Mouse (Mus musculus) hindbrain, embryonic 14.5 days (tissue): ENCODE measurements around the gene Shcbp1. TPM values are rescaled to one million over a fixed set of nuclear protein-coding genes. Genes with fewer than 3 reads are reported as not detected.
"Not testable (repeated sequence)": the region's sequence is repeated elsewhere in the genome, so short reads cannot be mapped to it uniquely, and the experiment has no call there.

ENCODE experiments used
- ATAC-seq: fragments of 200-750 bp; cut with Nextera tagmentation; 2 replicates; pipeline ENCODE4 v1.8.0; 2017; ENCODE audit warnings: moderate number of reproducible peaks, mild to moderate bottlenecking, moderate TSS enrichment, moderate library complexity; ENCODE audit not compliant: low FRiP score
- DNase-seq: peaks from one replicate; pipeline ENCODE4 v3.0.0-alpha.2; 2015; ENCODE audit warnings: low spot score
- H3K27ac ChIP-seq: fragments of 300-500 bp; sonication (generic); 2 replicates; pipeline ENCODE4 v1.5.1; 2014; ENCODE audit warnings: mild to moderate bottlenecking, moderate library complexity
- H3K27me3 ChIP-seq: fragments of 300-500 bp; sonication (generic); 2 replicates; pipeline ENCODE4 v1.6.1; 2014; ENCODE audit warnings: mild to moderate bottlenecking, low read length, mixed read lengths; ENCODE audit not compliant: control insufficient read depth, insufficient read depth
- H3K36me3 ChIP-seq: fragments of 300-500 bp; sonication (generic); replicated peaks from 2 replicates; pipeline ENCODE4 v1.6.1; 2014; ENCODE audit not compliant: control insufficient read depth, insufficient read depth
- H3K4me1 ChIP-seq: fragments of 300-500 bp; sonication (generic); replicated peaks from 2 replicates; pipeline ENCODE4 v1.6.1; 2014; ENCODE audit warnings: antibody characterized with exemption, low read length, mixed read lengths; ENCODE audit not compliant: control insufficient read depth, insufficient read depth
- H3K4me2 ChIP-seq: fragments of 300-500 bp; sonication (generic); replicated peaks from 2 replicates; pipeline ENCODE4 v1.6.1; 2014; ENCODE audit warnings: mild to moderate bottlenecking, moderate library complexity
- H3K4me3 ChIP-seq: fragments of 300-500 bp; sonication (generic); replicated peaks from 2 replicates; pipeline ENCODE4 v1.5.1; 2014; ENCODE audit warnings: mild to moderate bottlenecking, low read length
- H3K9ac ChIP-seq: fragments of 300-500 bp; sonication (generic); 2 replicates; pipeline ENCODE4 v1.6.1; 2014
- H3K9me3 ChIP-seq: fragments of 300-500 bp; sonication (generic); 2 replicates; pipeline ENCODE4 v1.6.1; 2016; ENCODE audit warnings: low read length; ENCODE audit not compliant: control insufficient read depth
- WGBS: fragments of 180-500 bp; shearing (Covaris S2); extraction: QIAGEN DNeasy Blood & Tissue Kit; methylation state at CpG from one replicate; pipeline ENCODE4 v1.1.7; 2014; 5-methylcytosine and 5-hydroxymethylcytosine counted together
- polyA plus RNA-seq: library from polyadenylated mRNA; unstranded; fragments of >200 nt; fragmentation: Nextera tagmentation; extraction: Ambion mirVana; gene quantifications from 2 replicates; pipeline ENCODE4 v1.2.1, GENCODE M21; 2014

Shcbp1 gene
- 8.9 and 12.1 TPM in 2 replicates for polyA plus RNA-seq

- Histone ChIP-seq H3K27ac (no peak within 1 kb of the TSS), H3K9me3 (no peaks in the 10 kb centered on the region), H3K9ac (peak within 1 kb of the TSS; percentile 50; the same call in 1 of the 2 replicates), H3K27me3 (no peaks in the 10 kb centered on the region), H3K36me3 (no peaks in the 10 kb centered on the region), H3K4me2 (peak within 1 kb of the TSS; percentile 73), H3K4me1 (peaks cover 4% of the 10 kb centered on the region), H3K4me3 (peak within 1 kb of the TSS; percentile 49)
- ATAC-seq: peak; percentile 97
- WGBS: 7% methylated on average over 29 of the region's 29 CpGs
- peak; percentile 95 for DNase-seq
Observed at GRCm38 (mm10) chr8:4779254-4780055, at the start of gene Shcbp1. Shcbp1 (minus strand) TSS chr8:4779567.

GRCm38 (mm10) chr8:4808831-4809230 is 29.5 kb upstream of the Shcbp1 start:
- H3K9me3 ChIP-seq: 0 out of 2 replicates have a peak, but pooled peaks cover 5% of the 10 kb centered on the region
- no peak overlapping the region for H3K4me2 ChIP-seq
- H3K36me3 ChIP-seq: no peaks in the 10 kb centered on the region
- DNase-seq (no peak), ATAC-seq (no peak)
- no peak overlapping the region for H3K9ac ChIP-seq
- no peak overlapping the region for H3K27ac ChIP-seq
- no peaks in the 10 kb centered on the region for H3K4me1 ChIP-seq
- no peaks in the 10 kb centered on the region for H3K27me3 ChIP-seq
- no peak overlapping the region for H3K4me3 ChIP-seq
- 89% methylated on average over 4 of the region's 4 CpGs for WGBS

- Histone ChIP-seq H3K27me3 (no peaks in the 10 kb centered on the region), H3K27ac (no peak overlapping the region), H3K9me3 (no peaks in the 10 kb centered on the region), H3K9ac (no peak overlapping the region), H3K4me1 (no peaks in the 10 kb centered on the region), H3K36me3 (no peaks in the 10 kb centered on the region), H3K4me3 (no peak overlapping the region), H3K4me2 (no peak overlapping the region)
- ATAC-seq (0 out of 2 replicates have a peak, but pooled peaks have one; percentile 43), DNase-seq (peak; percentile 58)
- 55% methylated on average over 19 of the region's 19 CpGs for WGBS
Observed at GRCm38 (mm10) chr8:4800524-4801122, 21.3 kb upstream of the Shcbp1 start.

GRCm38 (mm10) chr8:4778266-4778665 is 1.1 kb downstream of the Shcbp1 start:
- DNase-seq: no peak
- peaks cover 4% of the 10 kb centered on the region for H3K4me1 ChIP-seq
- 0 out of 2 replicates have a peak overlapping the region, but pooled peaks have one; percentile 73 for H3K4me2 ChIP-seq
- H3K9ac ChIP-seq: no peak overlapping the region
- H3K27ac ChIP-seq: no peak overlapping the region
- H3K4me3 ChIP-seq: no peak overlapping the region
- H3K36me3 ChIP-seq: no peaks in the 10 kb centered on the region
- ATAC-seq: no peak
- no peaks in the 10 kb centered on the region for H3K27me3 ChIP-seq
- no peaks in the 10 kb centered on the region for H3K9me3 ChIP-seq
- WGBS: 82% methylated on average over 6 of the region's 6 CpGs

- Histone ChIP-seq H3K36me3 (no peaks in the 10 kb centered on the region), H3K27me3 (no peaks in the 10 kb centered on the region), H3K4me2 (no peak overlapping the region), H3K4me1 (no peaks in the 10 kb centered on the region), H3K4me3 (no peak overlapping the region), H3K9me3 (no peaks in the 10 kb centered on the region), H3K27ac (no peak overlapping the region), H3K9ac (no peak overlapping the region)
- WGBS: 97% methylated on average over 4 of the region's 4 CpGs
- no peak for ATAC-seq
- DNase-seq: no peak
Observed at GRCm38 (mm10) chr8:4764751-4765150, 14.6 kb downstream of the Shcbp1 start.

- 96% methylated on average over 5 of the region's 5 CpGs for WGBS
- H3K36me3 ChIP-seq: no peaks in the 10 kb centered on the region
- no peaks in the 10 kb centered on the region for H3K4me1 ChIP-seq
- H3K27ac ChIP-seq: no peak overlapping the region
- H3K9me3 ChIP-seq: no peaks in the 10 kb centered on the region
- no peak overlapping the region for H3K9ac ChIP-seq
- no peak overlapping the region for H3K4me3 ChIP-seq
- H3K27me3 ChIP-seq: no peaks in the 10 kb centered on the region
- no peak overlapping the region for H3K4me2 ChIP-seq
- ATAC-seq (no peak), DNase-seq (no peak)
Observed at GRCm38 (mm10) chr8:4753048-4753447, 26.3 kb downstream of the Shcbp1 start.

GRCm38 (mm10) chr8:4730942-4731341 is 48.4 kb downstream of the Shcbp1 start:
- no peak overlapping the region for H3K9ac ChIP-seq
- H3K27me3 ChIP-seq: no peaks in the 10 kb centered on the region
- H3K36me3 ChIP-seq: no peaks in the 10 kb centered on the region
- no peak overlapping the region for H3K4me3 ChIP-seq
- H3K4me1 ChIP-seq: no peaks in the 10 kb centered on the region
- H3K9me3 ChIP-seq: no peaks in the 10 kb centered on the region
- no peak overlapping the region for H3K27ac ChIP-seq
- H3K4me2 ChIP-seq: no peak overlapping the region
- ATAC-seq (no peak), DNase-seq (no peak)
- 47% methylated on average over 1 of the region's 1 CpGs for WGBS

- no peak overlapping the region for H3K27ac ChIP-seq
- DNase-seq (no peak), ATAC-seq (no peak)
- no peaks in the 10 kb centered on the region for H3K9me3 ChIP-seq
- WGBS: 59% methylated on average over 2 of the region's 2 CpGs
- H3K36me3 ChIP-seq: no peaks in the 10 kb centered on the region
- H3K4me1 ChIP-seq: no peaks in the 10 kb centered on the region
- H3K4me2 ChIP-seq: no peak overlapping the region
- H3K4me3 ChIP-seq: no peak overlapping the region
- no peaks in the 10 kb centered on the region for H3K27me3 ChIP-seq
- H3K9ac ChIP-seq: no peak overlapping the region
Observed at GRCm38 (mm10) chr8:4715546-4715945, 63.8 kb downstream of the Shcbp1 start.

- 71% methylated on average over 5 of the region's 5 CpGs for WGBS
Observed at GRCm38 (mm10) chr8:4708346-4708745, 71.0 kb downstream of the Shcbp1 start.

More at GRCm38 (mm10) chr8:4708346-4708745, 71.0 kb downstream of the Shcbp1 start:
- not testable (repeated sequence) for H3K27me3 ChIP-seq, H3K4me2 ChIP-seq, H3K4me3 ChIP-seq, DNase-seq, H3K9ac ChIP-seq, H3K36me3 ChIP-seq, H3K4me1 ChIP-seq, ATAC-seq, H3K9me3 ChIP-seq, H3K27ac ChIP-seq
